Mouse (Mus musculus) stomach, postnatal 0 days (tissue): ENCODE results near the gene Plcb3.

Source experiments
- CTCF ChIP-seq: IDR thresholded peaks from 2 replicates; pipeline ENCODE4 v1.5.1; 2016; ENCODE audit warnings: antibody characterized with exemption, low read depth, mild to moderate bottlenecking, moderate library complexity
- EP300 ChIP-seq: optimal IDR thresholded peaks from 2 replicates; pipeline ENCODE3; 2016; ENCODE audit warnings: antibody characterized with exemption

DNA sequence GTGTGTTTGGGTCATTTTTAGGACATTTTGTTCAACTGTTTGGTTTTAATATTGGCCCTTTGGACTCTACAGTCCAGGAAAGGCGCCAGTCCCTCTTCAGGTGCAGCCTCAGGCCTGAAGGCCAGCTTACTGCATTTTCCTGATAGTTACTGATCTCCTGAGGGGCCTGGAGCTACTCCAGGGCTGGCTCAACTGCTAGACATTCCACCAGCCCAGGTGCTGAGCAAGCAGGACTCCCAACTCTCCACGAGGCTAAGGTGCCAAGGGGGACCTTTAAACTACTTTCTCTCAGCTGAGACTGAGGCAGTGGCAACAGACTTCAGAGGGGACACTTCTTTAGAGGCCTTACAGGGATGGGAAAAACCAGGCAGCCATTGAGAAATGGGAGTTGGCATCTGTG, 71.4 kb downstream of the Plcb3 start:
- TF ChIP-seq EP300: no peak
- no peak for TF ChIP-seq CTCF
